Mouse (Mus musculus): Measurements from ENCODE around the gene Akna.

Akna gene

GRCm38 (mm10) chr4:63409317-63409907 is 6.3 kb upstream of the Akna start:
- peak; percentile 47 to 63 for DNase-seq

GRCm38 (mm10) chr4:63408649-63409048 is 5.5 kb upstream of the Akna start:
- peak; percentile 77 to 83 for DNase-seq

GRCm38 (mm10) chr4:63408247-63408646 is 5.1 kb upstream of the Akna start:
- DNase-seq, result peak; percentile 40 to 52

- DNase-seq, result no peak
Observed at GRCm38 (mm10) chr4:63405683-63406082, 2.5 kb upstream of the Akna start.

GRCm38 (mm10) chr4:63405051-63405450 is 1.9 kb upstream of the Akna start:
- DNase-seq, result peak in 1 of 2 experiments; percentile 17

- peak; percentile 16 to 20 for DNase-seq
Observed at GRCm38 (mm10) chr4:63404205-63404604, 1.1 kb upstream of the Akna start.

GRCm38 (mm10) chr4:63402558-63402957 is 596 bp downstream of the Akna start:
- no peak for DNase-seq

- no peak for DNase-seq
Observed at GRCm38 (mm10) chr4:63402056-63402455, 1.1 kb downstream of the Akna start.

GRCm38 (mm10) chr4:63401620-63402019 is 1.5 kb downstream of the Akna start:
- peak in 1 of 2 experiments; percentile 7 for DNase-seq

- DNase-seq, result no peak
Observed at GRCm38 (mm10) chr4:63400541-63401306, 2.4 kb downstream of the Akna start.

- peak in 1 of 2 experiments; percentile 14 for DNase-seq
Observed at GRCm38 (mm10) chr4:63399691-63400270, 3.4 kb downstream of the Akna start.

- DNase-seq, result peak; percentile 35 to 49
Observed at GRCm38 (mm10) chr4:63398854-63399609, 4.1 kb downstream of the Akna start.

- no peak for DNase-seq
Observed at GRCm38 (mm10) chr4:63397981-63398537, 5.1 kb downstream of the Akna start.

- DNase-seq, result no peak
Observed at GRCm38 (mm10) chr4:63391322-63391721, 11.8 kb downstream of the Akna start.

GRCm38 (mm10) chr4:63389887-63390528 is 13.1 kb downstream of the Akna start:
- no peak for DNase-seq

GRCm38 (mm10) chr4:63389121-63389886 is 13.8 kb downstream of the Akna start:
- no peak for DNase-seq

GRCm38 (mm10) chr4:63388029-63388428 is 15.1 kb downstream of the Akna start:
- DNase-seq, result no peak

- DNase-seq, result no peak
Observed at GRCm38 (mm10) chr4:63385784-63386183, 17.4 kb downstream of the Akna start.

GRCm38 (mm10) chr4:63385253-63385652 is 17.9 kb downstream of the Akna start:
- DNase-seq, result no peak

- no peak for DNase-seq
Observed at GRCm38 (mm10) chr4:63384262-63384661, 18.9 kb downstream of the Akna start.

GRCm38 (mm10) chr4:63383474-63383873 is 19.7 kb downstream of the Akna start:
- DNase-seq, result no peak

All from kidney, postnatal 4 days (tissue).